Mouse (Mus musculus) heart, embryonic 14.5 days (tissue): ENCODE data around the gene Gm9817. TPM values are rescaled to one million over a fixed set of nuclear protein-coding genes. Genes with fewer than 3 reads are reported as not detected.

Experiments used
- ATAC-seq: fragments of 200-750 bp; cut with Nextera tagmentation; 2 replicates; pipeline ENCODE4 v1.8.0; 2017; ENCODE audit warnings: low read depth, moderate TSS enrichment; ENCODE audit not compliant: insufficient number of reproducible peaks, insufficient read depth, low FRiP score
- H3K27ac ChIP-seq, 2 experiments: fragments of 200-500 bp in 1 of 2; fragments of 300-500 bp in 1 of 2; sonication (generic) in 1 of 2; replicated peaks in 1 of 2; 2 replicates each; pipeline ENCODE4 v1.5.1; 2012 to 2014; ENCODE audit warnings: low read depth in 2 of 2, low read length in 2 of 2, control low read depth in 1 of 2, mild to moderate bottlenecking in 1 of 2, mixed read lengths in 1 of 2; ENCODE audit not compliant: control insufficient read depth in 1 of 2, insufficient read depth in 1 of 2
- H3K27me3 ChIP-seq: fragments of 300-500 bp; sonication (generic); 2 replicates; pipeline ENCODE4 v1.6.1; 2014; ENCODE audit warnings: mild to moderate bottlenecking, low read length, control low read depth; ENCODE audit not compliant: control insufficient read depth, insufficient read depth
- H3K36me3 ChIP-seq: fragments of 300-500 bp; sonication (generic); 2 replicates; pipeline ENCODE4 v1.6.1; 2014; ENCODE audit warnings: mild to moderate bottlenecking, control low read depth, low read length, mixed read lengths; ENCODE audit not compliant: control insufficient read depth, insufficient read depth
- H3K4me1 ChIP-seq, 2 experiments: fragments of 200-500 bp in 1 of 2; fragments of 300-500 bp in 1 of 2; sonication (generic) in 1 of 2; 2 replicates each; pipeline ENCODE4 v1.6.1; 2012 to 2014; ENCODE audit warnings: low read length in 2 of 2, control low read depth in 1 of 2, mixed read lengths in 1 of 2; ENCODE audit not compliant: control insufficient read depth in 2 of 2, insufficient read depth in 2 of 2
- H3K4me2 ChIP-seq: fragments of 300-500 bp; sonication (generic); 2 replicates; pipeline ENCODE4 v1.6.1; 2014; ENCODE audit warnings: mild to moderate bottlenecking, low read length
- H3K4me3 ChIP-seq, 2 experiments: fragments of 200-500 bp in 1 of 2; fragments of 300-500 bp in 1 of 2; sonication (generic) in 1 of 2; 2 replicates each; pipeline ENCODE4 v1.5.1; 2012 to 2014; ENCODE audit warnings: low read length in 2 of 2, mild to moderate bottlenecking in 2 of 2, control low read depth in 1 of 2, low read depth in 1 of 2, moderate library complexity in 1 of 2; ENCODE audit not compliant: control insufficient read depth in 1 of 2, insufficient read depth in 1 of 2
- H3K9ac ChIP-seq: fragments of 300-500 bp; sonication (generic); 2 replicates; pipeline ENCODE4 v1.6.1; 2014; ENCODE audit warnings: mild to moderate bottlenecking, low read length
- H3K9me3 ChIP-seq: fragments of 300-500 bp; sonication (generic); 2 replicates; pipeline ENCODE4 v1.6.1; 2016; ENCODE audit warnings: low read length, control low read depth; ENCODE audit not compliant: control insufficient read depth
- WGBS: fragments of 180-500 bp; shearing (Covaris S2); extraction: QIAGEN DNeasy Blood & Tissue Kit; methylation state at CpG from one replicate; pipeline ENCODE4 v1.1.7; 2014; 5-methylcytosine and 5-hydroxymethylcytosine counted together
- polyA plus RNA-seq: library from polyadenylated mRNA; unstranded; fragments of >200 nt; fragmentation: Nextera tagmentation; extraction: Ambion mirVana; gene quantifications from 2 replicates; pipeline ENCODE4 v1.2.1, GENCODE M21; 2014

Gm9817 gene
- polyA plus RNA-seq, 1 experiment from 2014 or later: 0.18 TPM

DNA sequence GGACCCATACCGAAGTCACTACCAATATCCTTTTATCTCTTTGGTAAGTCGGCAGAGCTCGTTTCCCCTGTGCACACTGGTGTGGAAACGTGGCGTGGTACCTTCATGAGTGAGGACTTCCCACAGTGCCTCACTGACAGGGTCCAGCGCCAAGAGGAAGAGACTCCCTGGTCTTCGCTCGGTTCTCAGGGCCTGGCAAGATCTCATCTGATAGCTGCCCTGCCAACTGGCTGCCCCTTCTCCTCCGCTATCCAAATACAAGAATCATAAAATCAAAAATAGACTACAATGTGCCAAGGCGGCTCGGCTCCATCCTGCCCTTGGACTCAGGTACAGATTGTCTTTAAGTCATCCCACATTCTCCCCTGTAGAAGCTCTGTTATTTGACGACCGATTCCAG, 11.4 kb downstream of the Gm9817 start:
- ATAC-seq: no peak
- Histone ChIP-seq H3K4me3 (no peak overlapping the region), H3K9me3 (no peaks in the 10 kb centered on the region), H3K27ac (no peak overlapping the region), H3K27me3 (no peaks in the 10 kb centered on the region), H3K9ac (no peak overlapping the region), H3K4me2 (no peak overlapping the region), H3K36me3 (no peaks in the 10 kb centered on the region), H3K4me1 (peaks cover 6 to 13% of the 10 kb centered on the region in 2 experiments; a peak in 3 of 4 replicates)
- 61% methylated on average over 13 of the region's 13 CpGs for WGBS

DNA sequence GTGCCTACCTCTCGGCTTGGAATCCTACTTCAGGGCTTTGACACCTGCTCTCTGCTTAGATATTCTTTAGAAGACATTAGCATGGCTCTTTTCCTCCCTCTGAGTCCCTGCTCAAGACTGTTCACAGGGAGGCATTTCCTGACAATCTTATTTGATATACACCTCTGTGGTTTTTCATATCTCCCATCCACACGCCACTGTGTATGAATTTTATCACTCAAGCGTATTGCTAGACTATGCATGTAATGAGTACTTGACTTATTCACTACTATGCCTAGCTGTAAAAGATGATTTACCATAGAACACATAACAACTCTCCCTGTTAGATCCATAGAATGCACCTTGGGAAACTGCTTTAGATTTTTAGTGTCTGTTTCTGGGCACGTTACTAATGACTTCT, 14.3 kb downstream of the Gm9817 start:
- WGBS: 79% methylated on average over 4 of the region's 4 CpGs
- no peak overlapping the region for H3K9ac ChIP-seq
- H3K4me2 ChIP-seq: no peak overlapping the region
- no peaks in the 10 kb centered on the region for H3K36me3 ChIP-seq
- H3K9me3 ChIP-seq: no peaks in the 10 kb centered on the region
- H3K4me3 ChIP-seq: no peak overlapping the region
- no peak for ATAC-seq
- H3K27me3 ChIP-seq: no peaks in the 10 kb centered on the region
- H3K27ac ChIP-seq: no peak overlapping the region
- peaks cover 6 to 13% of the 10 kb centered on the region in 2 experiments; a peak in 3 of 4 replicates for H3K4me1 ChIP-seq

DNA sequence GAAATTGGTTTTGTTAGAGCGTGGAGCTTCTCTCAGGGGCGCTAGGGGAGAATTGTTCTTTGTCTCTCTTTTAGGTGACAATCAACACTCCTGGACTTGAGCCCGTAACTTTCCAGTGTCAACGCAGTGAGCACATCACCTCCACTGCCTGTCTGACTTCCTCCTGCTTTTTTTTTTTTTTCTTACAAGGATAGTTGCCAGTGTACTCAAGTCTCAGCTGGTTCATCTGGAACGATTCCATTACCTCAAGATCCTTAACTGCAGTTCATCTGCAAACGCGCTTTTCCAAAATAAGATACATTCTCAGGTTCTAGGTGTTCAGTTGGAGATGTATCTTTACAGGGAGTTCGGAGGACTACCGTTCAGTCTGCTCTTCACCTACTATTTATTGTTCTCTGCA, 16.5 kb downstream of the Gm9817 start:
- ATAC-seq: no peak
- 83% methylated on average over 9 of the region's 9 CpGs for WGBS
- H3K27me3 ChIP-seq: no peaks in the 10 kb centered on the region
- no peaks in the 10 kb centered on the region for H3K4me1 ChIP-seq
- H3K4me3 ChIP-seq: no peak overlapping the region
- H3K27ac ChIP-seq: no peak overlapping the region
- H3K9me3 ChIP-seq: no peaks in the 10 kb centered on the region
- no peak overlapping the region for H3K4me2 ChIP-seq
- H3K9ac ChIP-seq: no peak overlapping the region
- H3K36me3 ChIP-seq: no peaks in the 10 kb centered on the region

DNA sequence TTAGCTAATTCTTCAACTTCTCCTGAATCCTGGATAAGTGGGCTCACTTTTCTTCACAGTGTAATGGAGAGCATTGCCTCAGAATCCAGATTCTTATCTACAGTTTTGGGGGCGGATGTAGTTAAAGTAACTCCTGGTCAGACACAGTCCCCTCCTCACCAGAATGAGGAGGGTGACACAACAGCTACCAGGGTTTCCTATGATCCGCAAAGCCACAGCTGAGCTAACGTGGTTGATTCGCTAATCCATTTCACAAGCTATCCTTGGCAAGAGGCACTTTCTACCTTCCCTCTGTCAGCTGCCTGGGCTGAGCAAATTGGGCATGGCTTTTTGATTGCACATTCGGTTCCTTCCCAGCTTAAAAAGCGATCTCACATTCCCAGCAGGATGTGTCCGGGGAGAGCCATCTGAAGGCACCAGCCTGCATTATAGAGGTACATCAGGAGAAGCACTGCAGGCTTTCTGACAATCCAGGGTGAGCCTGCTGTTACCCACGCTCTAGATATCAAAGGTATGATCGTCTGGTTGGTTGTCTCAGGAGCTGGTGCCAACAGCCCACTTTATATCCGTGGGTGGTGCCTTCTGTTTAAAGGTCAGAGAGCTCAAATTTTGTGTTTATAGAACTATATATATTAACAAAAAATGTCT, 21.2 kb downstream of the Gm9817 start:
- H3K9ac ChIP-seq: no peak overlapping the region
- no peaks in the 10 kb centered on the region for H3K27me3 ChIP-seq
- no peak overlapping the region for H3K4me2 ChIP-seq
- H3K27ac ChIP-seq: no peak overlapping the region
- no peak overlapping the region for H3K4me3 ChIP-seq
- H3K4me1 ChIP-seq: no peaks in the 10 kb centered on the region
- 61% methylated on average over 10 of the region's 10 CpGs for WGBS
- H3K36me3 ChIP-seq: no peaks in the 10 kb centered on the region
- no peak for ATAC-seq
- H3K9me3 ChIP-seq: no peaks in the 10 kb centered on the region

DNA sequence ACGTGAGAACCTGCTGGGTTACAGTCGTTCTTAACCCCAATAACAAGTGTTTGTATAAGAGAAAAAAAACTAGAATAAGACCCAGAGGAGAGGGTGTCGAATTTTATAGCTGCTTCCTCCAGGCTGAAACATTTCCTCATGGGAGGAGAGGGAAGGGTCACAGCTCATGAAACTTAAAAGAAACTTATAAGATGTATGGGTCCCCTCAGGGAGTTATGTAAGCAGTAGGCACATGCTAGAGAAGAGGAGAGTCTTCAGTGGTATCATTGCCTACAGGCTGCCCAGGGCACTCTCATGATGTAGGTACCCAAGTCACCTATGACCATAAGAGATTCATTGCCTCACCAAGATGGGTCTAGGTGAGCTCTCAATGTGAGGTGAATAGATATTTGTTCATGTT, 28.0 kb downstream of the Gm9817 start:
- H3K9me3 ChIP-seq: no peaks in the 10 kb centered on the region
- H3K27ac ChIP-seq: no peak overlapping the region
- H3K4me2 ChIP-seq: no peak overlapping the region
- H3K4me3 ChIP-seq: no peak overlapping the region
- no peak for ATAC-seq
- WGBS: 75% methylated on average over 3 of the region's 3 CpGs
- H3K27me3 ChIP-seq: no peaks in the 10 kb centered on the region
- H3K36me3 ChIP-seq: no peaks in the 10 kb centered on the region
- no peak overlapping the region for H3K9ac ChIP-seq
- no peaks in the 10 kb centered on the region for H3K4me1 ChIP-seq

DNA sequence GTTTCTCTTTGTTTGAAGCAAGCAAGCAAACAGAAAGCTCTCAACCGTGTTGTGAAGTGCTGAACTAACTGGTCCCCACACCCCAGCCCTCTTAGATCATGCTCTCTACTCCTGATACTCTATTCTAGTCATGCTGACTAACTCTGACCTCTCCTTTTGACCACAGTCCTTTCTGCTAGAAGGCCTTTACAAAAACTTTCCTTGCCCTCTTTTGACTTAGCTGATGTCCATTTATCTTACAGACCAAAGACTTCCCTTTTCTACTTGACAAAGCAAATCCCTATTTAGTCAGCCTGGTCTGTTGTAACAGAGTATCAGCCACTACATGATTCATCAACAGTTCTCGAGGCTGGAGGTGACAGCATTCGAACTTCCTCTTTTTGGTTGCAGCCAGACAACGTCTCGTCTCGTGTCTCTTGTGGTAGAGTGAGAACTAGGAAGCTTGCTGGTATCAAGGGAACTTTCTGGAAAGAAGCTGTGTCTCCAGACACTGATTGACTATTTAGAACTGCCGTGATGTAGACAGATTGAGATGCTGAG, 30.4 kb downstream of the Gm9817 start:
- Histone ChIP-seq H3K36me3 (no peaks in the 10 kb centered on the region), H3K4me3 (no peak overlapping the region), H3K9ac (no peak overlapping the region), H3K27ac (no peak overlapping the region), H3K9me3 (no peaks in the 10 kb centered on the region), H3K4me1 (no peaks in the 10 kb centered on the region), H3K27me3 (no peaks in the 10 kb centered on the region), H3K4me2 (no peak overlapping the region)
- no peak for ATAC-seq
- WGBS: 59% methylated on average over 7 of the region's 7 CpGs

DNA sequence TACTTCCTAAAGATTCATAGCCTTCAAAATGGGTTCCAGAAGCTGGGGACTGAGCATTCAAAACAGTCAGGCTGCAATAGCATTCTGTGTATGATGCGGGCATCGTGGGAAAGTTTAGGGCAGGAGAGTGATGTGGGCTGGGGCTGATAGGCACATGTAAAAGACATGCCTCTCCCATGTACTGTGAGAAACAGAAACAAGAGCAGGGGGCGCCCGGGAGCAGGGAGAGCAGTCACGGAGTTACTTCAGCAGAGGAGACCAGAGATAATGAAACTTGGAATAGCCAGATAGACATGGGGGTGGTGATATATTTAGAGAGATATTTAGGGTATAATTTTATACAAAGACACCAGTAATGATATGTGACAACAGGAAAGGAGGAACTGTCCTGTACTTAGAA, 39.9 kb downstream of the Gm9817 start:
- H3K9ac ChIP-seq: no peak overlapping the region
- no peak for ATAC-seq
- 70% methylated on average over 5 of the region's 5 CpGs for WGBS

DNA sequence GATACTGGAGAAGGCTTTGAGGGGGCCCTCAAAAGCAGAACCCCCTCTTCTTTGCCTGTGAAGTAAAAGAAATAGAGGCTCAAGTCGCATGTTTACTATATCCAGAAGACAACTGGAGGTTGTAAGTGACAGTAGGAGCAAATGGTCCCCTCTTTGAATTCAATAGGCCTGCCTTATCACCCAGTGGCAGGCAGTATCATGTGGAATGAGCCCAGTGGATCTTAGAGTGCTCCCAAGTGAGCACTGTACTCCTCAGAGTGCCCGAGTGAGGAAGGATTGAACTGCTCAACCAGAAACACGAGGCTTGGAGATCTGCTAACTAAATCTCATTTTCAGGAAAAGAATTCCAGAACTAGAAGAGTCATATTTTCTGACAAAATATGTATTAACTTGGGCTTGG, 40.3 kb downstream of the Gm9817 start:
- H3K27me3 ChIP-seq: no peaks in the 10 kb centered on the region
- WGBS: 59% methylated on average over 3 of the region's 3 CpGs
- no peak overlapping the region for H3K27ac ChIP-seq
- no peaks in the 10 kb centered on the region for H3K9me3 ChIP-seq
- no peak overlapping the region for H3K4me3 ChIP-seq
- no peak overlapping the region for H3K9ac ChIP-seq
- no peak for ATAC-seq
- H3K4me2 ChIP-seq: no peak overlapping the region
- H3K36me3 ChIP-seq: no peaks in the 10 kb centered on the region
- H3K4me1 ChIP-seq: no peaks in the 10 kb centered on the region

More for the DNA sequence above, 39.9 kb downstream of the Gm9817 start:
- Histone ChIP-seq H3K27me3 (no peaks in the 10 kb centered on the region), H3K4me2 (no peak overlapping the region), H3K9me3 (no peaks in the 10 kb centered on the region), H3K4me1 (no peaks in the 10 kb centered on the region), H3K36me3 (no peaks in the 10 kb centered on the region), H3K27ac (no peak overlapping the region), H3K4me3 (no peak overlapping the region)
